Mouse (Mus musculus): ENCODE measurements around the gene Prpmp5. TPM values are rescaled to one million over a fixed set of nuclear protein-coding genes. Genes with fewer than 3 reads are reported as not detected.
"Not testable (repeated sequence)": the region's sequence is repeated elsewhere in the genome, so short reads cannot be mapped to it uniquely, and the experiment has no call there.

Gene Prpmp5
- not detected for total RNA-seq (2022)

GRCm38 (mm10) chr6:132314657-132315056 lies at the start of gene Prpmp5:
Gene Prpmp5, minus strand, starts transcription at chr6:132314757.
- not testable (repeated sequence) for DNase-seq

GRCm38 (mm10) chr6:132364034-132364433 lies 49.5 kb upstream of the Prpmp5 start, which contains the start of gene Gm8882:
Gene Gm8882, minus strand, starts transcription at chr6:132364134.
- DNase-seq, result not testable (repeated sequence)

Other genes starting within 250 kb of the Prpmp5 start
- not detected for gene Prb1, start 104.2 kb downstream of the Prpmp5 start, total RNA-seq (2022)
- gene Gm8882, start 49.4 kb upstream of the Prpmp5 start, total RNA-seq (2022), result not detected